Mouse (Mus musculus): ENCODE measurements around the gene Gm5797. TPM values are rescaled to one million over a fixed set of nuclear protein-coding genes. Genes with fewer than 3 reads are reported as not detected.
A peak's percentile ranks its signal among the peaks of the same experiment; 100 is the strongest.
"Not testable (repeated sequence)": the region's sequence is repeated elsewhere in the genome, so short reads cannot be mapped to it uniquely, and the experiment has no call there.

Gene Gm5797
- polyA plus RNA-seq (2012; rRNA removed): not detected in 2 replicates

- not testable (repeated sequence) for H3K4me3 ChIP-seq (ENCODE audit: insufficient read depth, low read length); H3K4me1 ChIP-seq (ENCODE audit: control insufficient read depth, insufficient read depth, low read length)
Observed at GRCm38 (mm10) chr14:7332295-7332694, at the start of gene Gm5797. TSS of gene Gm5797 (minus strand) at chr14:7332395.

DNA sequence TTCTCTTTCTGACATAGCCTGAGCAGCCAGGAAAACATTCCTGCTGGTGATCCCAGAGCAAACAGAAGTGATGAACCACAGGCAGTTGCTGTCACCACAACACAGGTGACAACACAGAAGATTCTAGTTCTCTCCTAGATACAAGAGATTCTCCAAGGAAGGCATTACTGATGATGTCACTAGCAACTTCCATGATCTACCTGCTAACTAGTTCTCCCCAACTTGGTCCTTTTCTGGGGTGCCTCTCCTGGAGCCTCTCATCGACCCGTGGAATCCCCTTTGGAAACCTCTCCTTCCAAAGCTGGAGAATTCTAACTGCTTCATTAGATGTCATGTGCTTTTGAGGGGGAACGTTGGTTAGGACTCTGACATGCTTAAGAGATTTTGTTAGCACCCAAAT, 32.8 kb upstream of the Gm5797 start, which contains the start of gene Gm8374:
Gene Gm8374, minus strand, starts transcription at position 101 of the 400 bp plus-strand sequence.
- H3K4me3 ChIP-seq (ENCODE audit: insufficient read depth, low read length); H3K4me1 ChIP-seq (ENCODE audit: control insufficient read depth, insufficient read depth, low read length); H3K27ac ChIP-seq (ENCODE audit: insufficient read depth, low read length): not testable (repeated sequence)

More at GRCm38 (mm10) chr14:7332295-7332694, at the start of gene Gm5797:
- H3K27ac ChIP-seq (ENCODE audit: insufficient read depth, low read length): not testable (repeated sequence)

GRCm38 (mm10) chr14:7315093-7315492, 17.1 kb downstream of the Gm5797 start:
- H3K4me1 ChIP-seq (ENCODE audit: control insufficient read depth, insufficient read depth, low read length); H3K27ac ChIP-seq (ENCODE audit: insufficient read depth, low read length): not testable (repeated sequence)
- H3K4me3 ChIP-seq (ENCODE audit: insufficient read depth, low read length): peak overlapping the region; percentile 52

DNA sequence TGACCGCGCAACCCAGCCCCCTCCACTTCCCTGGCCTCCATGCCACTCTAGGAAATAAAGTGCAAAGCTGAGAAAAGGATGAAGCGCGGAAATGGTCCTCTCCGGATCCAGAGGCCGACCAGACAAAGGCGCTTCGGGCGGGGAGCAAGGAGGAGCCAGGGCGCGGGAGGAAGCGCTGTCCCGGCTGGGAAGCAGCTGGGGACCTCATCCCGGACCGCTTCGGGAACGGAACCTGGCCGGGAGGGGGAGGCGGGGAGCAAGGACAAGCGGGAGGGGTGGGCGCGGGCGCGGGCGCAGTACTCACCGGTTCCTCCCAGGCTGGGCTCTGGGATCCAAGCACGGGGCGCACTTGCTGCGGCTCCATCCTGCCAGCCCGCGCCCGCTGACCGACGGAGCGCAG, 17.5 kb downstream of the Gm5797 start, which contains the start of gene Gm3739:
Gene Gm3739, minus strand, starts transcription at position 389 of the 400 bp plus-strand sequence.
- H3K27ac ChIP-seq (ENCODE audit: insufficient read depth, low read length); H3K4me1 ChIP-seq (ENCODE audit: control insufficient read depth, insufficient read depth, low read length): not testable (repeated sequence)
- H3K4me3 ChIP-seq (ENCODE audit: insufficient read depth, low read length): peak within 1 kb of the TSS; percentile 52

Other genes with a start within 250 kb of the Gm5797 start
- gene Gm3696, start 231.8 kb downstream of the Gm5797 start, polyA plus RNA-seq (2012; rRNA removed): 4.3 and 4.7 TPM in 2 replicates
- gene Gm6676, start 207.0 kb downstream of the Gm5797 start, polyA plus RNA-seq (2012; rRNA removed): 0.04 TPM in 1 of 2 replicates, not detected in the other
- gene Gm3512, start 157.9 kb downstream of the Gm5797 start, polyA plus RNA-seq (2012; rRNA removed): 2.8 and 3.4 TPM in 2 replicates
- gene Gm16434, start 137.9 kb downstream of the Gm5797 start, polyA plus RNA-seq (2012; rRNA removed): 0.04 TPM in 1 of 2 replicates, not detected in the other
- gene Gm3727, start 67.7 kb downstream of the Gm5797 start, polyA plus RNA-seq (2012; rRNA removed): not detected in 2 replicates
- 1.7 and 2.1 TPM in 2 replicates for gene Gm3739, start 17.3 kb downstream of the Gm5797 start, polyA plus RNA-seq (2012; rRNA removed)
- not detected in 2 replicates for gene Gm8374, start 32.7 kb upstream of the Gm5797 start, polyA plus RNA-seq (2012; rRNA removed)
- gene Gm3755, start 118.5 kb upstream of the Gm5797 start, polyA plus RNA-seq (2012; rRNA removed): not detected in 2 replicates
- 0.68 and 0.73 TPM in 2 replicates for gene Gm3752, start 151.4 kb upstream of the Gm5797 start, polyA plus RNA-seq (2012; rRNA removed)
- 1.8 and 2.1 TPM in 2 replicates for gene Gm3558, start 236.2 kb upstream of the Gm5797 start, polyA plus RNA-seq (2012; rRNA removed)

All from cortical plate, adult 2 months (tissue).